Mouse (Mus musculus) limb, embryonic 11.5 days (tissue): Measurements from ENCODE around the gene Duoxa1. TPM values are rescaled to one million over a fixed set of nuclear protein-coding genes. Genes with fewer than 3 reads are reported as not detected.

Experiments used
- ATAC-seq: fragments of 200-750 bp; cut with Nextera tagmentation; 2 replicates; pipeline ENCODE4 v1.8.0; 2017; ENCODE audit warnings: low read depth; ENCODE audit not compliant: insufficient number of reproducible peaks, low FRiP score, low TSS enrichment
- DNase-seq: peaks from one replicate; pipeline ENCODE4 v3.0.0-alpha.2; 2015; ENCODE audit warnings: low spot score
- H3K27ac ChIP-seq: fragments of 300-500 bp; sonication (generic); replicated peaks from 2 replicates; pipeline ENCODE4 v1.5.1; 2014; ENCODE audit warnings: low read depth, mild to moderate bottlenecking, low read length
- H3K27me3 ChIP-seq: fragments of 300-500 bp; sonication (generic); 2 replicates; pipeline ENCODE4 v1.6.1; 2014; ENCODE audit warnings: mild to moderate bottlenecking, low read length, mixed read lengths; ENCODE audit not compliant: control insufficient read depth, insufficient read depth
- H3K36me3 ChIP-seq: fragments of 300-500 bp; sonication (generic); 2 replicates; pipeline ENCODE4 v1.6.1; 2014; ENCODE audit warnings: mild to moderate bottlenecking, low read length, moderate library complexity, mixed read lengths; ENCODE audit not compliant: control insufficient read depth, insufficient read depth
- H3K4me1 ChIP-seq: fragments of 300-500 bp; sonication (generic); 2 replicates; pipeline ENCODE4 v1.6.1; 2014; ENCODE audit warnings: low read length, mixed read lengths; ENCODE audit not compliant: control insufficient read depth, insufficient read depth
- H3K4me2 ChIP-seq: fragments of 300-500 bp; sonication (generic); 2 replicates; pipeline ENCODE4 v1.6.1; 2014; ENCODE audit warnings: low read depth, mild to moderate bottlenecking, moderate library complexity; ENCODE audit not compliant: severe bottlenecking
- H3K4me3 ChIP-seq: fragments of 300-500 bp; sonication (generic); 2 replicates; pipeline ENCODE4 v1.5.1; 2014; ENCODE audit warnings: low read depth, low read length
- H3K9ac ChIP-seq: fragments of 300-500 bp; sonication (generic); 2 replicates; pipeline ENCODE4 v1.6.1; 2014; ENCODE audit warnings: mild to moderate bottlenecking, low read length
- H3K9me3 ChIP-seq: fragments of 300-500 bp; sonication (generic); 2 replicates; pipeline ENCODE4 v1.6.1; 2016; ENCODE audit warnings: low read length; ENCODE audit not compliant: control insufficient read depth
- WGBS: fragments of 180-500 bp; shearing (Covaris S2); extraction: QIAGEN DNeasy Blood & Tissue Kit; methylation state at CpG from one replicate; pipeline ENCODE4 v1.1.7; 2014; 5-methylcytosine and 5-hydroxymethylcytosine counted together
- polyA plus RNA-seq: library from polyadenylated mRNA; unstranded; fragments of >200 nt; fragmentation: Nextera tagmentation; extraction: Ambion mirVana; gene quantifications from 2 replicates; pipeline ENCODE4 v1.2.1, GENCODE M21; 2014

Gene Duoxa1
- polyA plus RNA-seq, 1 experiment from 2014 or later, result 0.72 TPM

GRCm38 (mm10) chr2:122317384-122317783 is 3.9 kb upstream of the Duoxa1 start:
- Histone ChIP-seq H3K36me3 (no peaks in the 10 kb centered on the region), H3K9me3 (no peaks in the 10 kb centered on the region), H3K4me1 (no peaks in the 10 kb centered on the region), H3K9ac (no peak overlapping the region), H3K4me2 (no peak overlapping the region), H3K27me3 (peaks cover 23% of the 10 kb centered on the region), H3K4me3 (no peak overlapping the region), H3K27ac (no peak overlapping the region)
- ATAC-seq (no peak), DNase-seq (no peak)
- WGBS, result 73% methylated on average over 4 of the region's 4 CpGs

GRCm38 (mm10) chr2:122315372-122315771 is 1.8 kb upstream of the Duoxa1 start, which contains the start of gene Duox1:
Gene Duox1, plus strand, starts transcription at chr2:122315672.
- peaks cover 31% of the 10 kb centered on the region for H3K27me3 ChIP-seq
- H3K36me3 ChIP-seq, result no peaks in the 10 kb centered on the region
- DNase-seq (no peak), ATAC-seq (no peak)
- no peak within 1 kb of the TSS for H3K4me3 ChIP-seq
- H3K27ac ChIP-seq, result no peak within 1 kb of the TSS
- H3K4me1 ChIP-seq, result no peaks in the 10 kb centered on the region
- WGBS, result 84% methylated on average over 7 of the region's 7 CpGs
- H3K9ac ChIP-seq, result no peak within 1 kb of the TSS
- no peaks in the 10 kb centered on the region for H3K9me3 ChIP-seq
- no peak within 1 kb of the TSS for H3K4me2 ChIP-seq

GRCm38 (mm10) chr2:122312722-122313417 is 660 bp downstream of the Duoxa1 start:
- whole genome bisulfite sequencing, result 3% methylated on average over 27 of the region's 27 CpGs
- no peaks in the 10 kb centered on the region for H3K4me1 ChIP-seq
- no peaks in the 10 kb centered on the region for H3K36me3 ChIP-seq
- H3K4me3 ChIP-seq, result peak overlapping the region; percentile 12; the same call in 1 of the 2 replicates
- ATAC-seq (peak; percentile 52; the same call in 1 of the 2 replicates), DNase-seq (peak; percentile 87)
- H3K27me3 ChIP-seq, result peaks cover 31% of the 10 kb centered on the region
- H3K4me2 ChIP-seq, result peak overlapping the region; percentile 32
- H3K27ac ChIP-seq, result no peak overlapping the region
- H3K9ac ChIP-seq, result no peak overlapping the region
- H3K9me3 ChIP-seq, result no peaks in the 10 kb centered on the region

DNA sequence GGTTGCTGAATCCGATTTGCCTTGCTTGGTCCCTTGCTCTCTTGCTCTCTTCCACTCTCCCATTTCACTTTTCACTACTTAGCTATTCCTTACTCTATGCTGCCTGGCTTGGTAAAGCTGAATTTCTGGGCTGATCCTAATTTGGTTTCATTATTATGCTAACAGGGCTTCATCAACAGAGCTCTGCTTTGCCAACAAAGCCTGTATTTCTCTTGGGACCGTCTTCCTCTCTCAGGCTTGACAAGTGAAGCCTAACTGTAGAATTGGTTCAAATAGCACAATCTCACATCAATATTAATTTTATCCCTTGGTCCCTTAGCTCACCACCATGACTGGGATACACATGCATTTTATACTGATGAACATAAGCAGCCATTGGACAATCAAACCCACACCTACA is 2.0 kb downstream of the Duoxa1 start:
- DNase-seq (no peak), ATAC-seq (no peak)
- H3K36me3 ChIP-seq, result no peaks in the 10 kb centered on the region
- peaks cover 31% of the 10 kb centered on the region for H3K27me3 ChIP-seq
- H3K9ac ChIP-seq, result no peak overlapping the region
- 56% methylated on average over 2 of the region's 2 CpGs for WGBS
- H3K4me3 ChIP-seq, result no peak overlapping the region
- H3K4me1 ChIP-seq, result no peaks in the 10 kb centered on the region
- no peak overlapping the region for H3K4me2 ChIP-seq
- H3K27ac ChIP-seq, result no peak overlapping the region
- H3K9me3 ChIP-seq, result no peaks in the 10 kb centered on the region

DNA sequence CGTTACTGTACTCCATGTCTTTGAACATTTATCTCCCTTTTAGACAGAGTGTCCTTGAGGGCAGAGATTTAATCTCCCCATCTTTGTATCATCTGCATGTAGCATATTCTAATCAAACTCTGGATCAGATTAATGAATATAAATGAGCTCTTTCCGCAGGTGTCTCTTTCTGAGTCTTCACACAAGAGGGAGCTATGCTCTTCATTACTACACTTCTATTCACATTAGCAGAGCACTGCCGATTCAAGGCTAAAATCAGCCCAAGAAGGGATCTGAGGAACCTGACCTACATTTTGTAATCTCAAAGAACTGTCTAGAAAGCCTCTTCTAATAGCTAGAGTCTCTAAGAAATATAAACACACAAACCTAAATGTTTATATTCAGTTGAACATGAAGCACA is 3.9 kb downstream of the Duoxa1 start:
- DNase-seq (no peak), ATAC-seq (no peak)
- Histone ChIP-seq H3K9me3 (no peaks in the 10 kb centered on the region), H3K36me3 (no peaks in the 10 kb centered on the region), H3K4me3 (no peak overlapping the region), H3K27ac (no peak overlapping the region), H3K4me2 (no peak overlapping the region), H3K9ac (no peak overlapping the region), H3K4me1 (no peaks in the 10 kb centered on the region), H3K27me3 (peaks cover 33% of the 10 kb centered on the region)
- 50% methylated on average over 3 of the region's 3 CpGs for WGBS

- ATAC-seq, result no peak
- no peak overlapping the region for H3K4me3 ChIP-seq
- no peaks in the 10 kb centered on the region for H3K36me3 ChIP-seq
- 0 out of 2 replicates have a peak, but pooled peaks cover 3% of the 10 kb centered on the region for H3K4me1 ChIP-seq
- DNase-seq, result no peak
- peaks cover 27% of the 10 kb centered on the region for H3K27me3 ChIP-seq
- 68% methylated on average over 4 of the region's 4 CpGs for WGBS
- H3K4me2 ChIP-seq, result no peak overlapping the region
- H3K27ac ChIP-seq, result no peak overlapping the region
- no peaks in the 10 kb centered on the region for H3K9me3 ChIP-seq
- no peak overlapping the region for H3K9ac ChIP-seq
These were observed 7.3 kb downstream of the Duoxa1 start for GRCm38 (mm10) chr2:122306184-122306583.

DNA sequence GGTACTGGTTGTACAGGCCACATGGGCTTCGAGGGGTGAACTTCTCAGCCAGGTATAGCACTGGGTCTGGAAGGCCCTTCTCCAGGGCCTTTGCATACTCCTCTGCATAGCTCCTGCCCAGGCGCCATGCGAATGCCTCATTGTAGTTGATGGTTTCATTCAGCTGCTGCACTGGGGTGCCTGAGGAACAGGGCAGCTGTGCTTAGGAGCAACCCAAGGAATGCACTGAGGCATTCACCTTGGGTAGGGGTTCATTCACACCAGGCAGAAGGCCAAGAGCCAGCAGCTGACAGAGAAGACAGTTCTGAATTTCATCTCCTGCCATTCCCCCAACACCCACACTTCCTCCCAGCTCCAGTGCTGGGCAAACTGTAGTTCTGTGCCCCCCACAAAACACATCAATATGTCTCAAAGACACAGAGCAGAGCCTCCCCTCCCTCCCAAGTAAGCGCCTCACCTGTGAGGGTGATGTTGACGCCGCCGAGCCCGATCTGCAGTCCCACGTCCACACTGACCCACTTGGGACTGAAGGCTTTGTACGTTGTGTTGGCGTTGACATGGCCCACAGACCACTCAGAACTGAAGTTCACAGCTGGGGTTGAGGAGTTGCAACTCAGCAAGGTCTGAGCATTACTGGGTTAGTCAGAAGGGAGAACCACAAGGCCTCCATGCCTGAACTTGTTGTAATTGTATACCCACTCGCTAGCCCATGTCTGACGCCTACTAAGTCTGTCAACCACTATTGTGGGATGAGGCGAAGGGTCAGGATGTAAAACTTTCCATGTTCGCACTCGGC is 8.2 kb downstream of the Duoxa1 start:
- H3K4me3 ChIP-seq, result no peak overlapping the region
- H3K36me3 ChIP-seq, result no peaks in the 10 kb centered on the region
- no peak overlapping the region for H3K9ac ChIP-seq
- no peak for DNase-seq
- H3K4me2 ChIP-seq, result no peak overlapping the region
- WGBS, result 82% methylated on average over 16 of the region's 16 CpGs
- no peak for ATAC-seq
- H3K27me3 ChIP-seq, result peaks cover 33% of the 10 kb centered on the region
- no peak overlapping the region for H3K27ac ChIP-seq
- 0 out of 2 replicates have a peak, but pooled peaks cover 3% of the 10 kb centered on the region for H3K4me1 ChIP-seq
- no peaks in the 10 kb centered on the region for H3K9me3 ChIP-seq

- no peak overlapping the region for H3K4me2 ChIP-seq
- H3K9ac ChIP-seq, result no peak overlapping the region
- H3K4me3 ChIP-seq, result no peak overlapping the region
- ATAC-seq, result no peak
- no peaks in the 10 kb centered on the region for H3K36me3 ChIP-seq
- WGBS, result 88% methylated on average over 6 of the region's 6 CpGs
- H3K27me3 ChIP-seq, result peaks cover 40% of the 10 kb centered on the region
- H3K4me1 ChIP-seq, result 0 out of 2 replicates have a peak, but pooled peaks cover 3% of the 10 kb centered on the region
- no peak for DNase-seq
- no peaks in the 10 kb centered on the region for H3K9me3 ChIP-seq
- no peak overlapping the region for H3K27ac ChIP-seq
These were observed 9.0 kb downstream of the Duoxa1 start for GRCm38 (mm10) chr2:122304544-122304943.
